Mouse (Mus musculus): ENCODE results near the gene Neurl2.
"Not testable (repeated sequence)": the region's sequence is repeated elsewhere in the genome, so short reads cannot be mapped to it uniquely, and the experiment has no call there.

The Neurl2 gene

DNA sequence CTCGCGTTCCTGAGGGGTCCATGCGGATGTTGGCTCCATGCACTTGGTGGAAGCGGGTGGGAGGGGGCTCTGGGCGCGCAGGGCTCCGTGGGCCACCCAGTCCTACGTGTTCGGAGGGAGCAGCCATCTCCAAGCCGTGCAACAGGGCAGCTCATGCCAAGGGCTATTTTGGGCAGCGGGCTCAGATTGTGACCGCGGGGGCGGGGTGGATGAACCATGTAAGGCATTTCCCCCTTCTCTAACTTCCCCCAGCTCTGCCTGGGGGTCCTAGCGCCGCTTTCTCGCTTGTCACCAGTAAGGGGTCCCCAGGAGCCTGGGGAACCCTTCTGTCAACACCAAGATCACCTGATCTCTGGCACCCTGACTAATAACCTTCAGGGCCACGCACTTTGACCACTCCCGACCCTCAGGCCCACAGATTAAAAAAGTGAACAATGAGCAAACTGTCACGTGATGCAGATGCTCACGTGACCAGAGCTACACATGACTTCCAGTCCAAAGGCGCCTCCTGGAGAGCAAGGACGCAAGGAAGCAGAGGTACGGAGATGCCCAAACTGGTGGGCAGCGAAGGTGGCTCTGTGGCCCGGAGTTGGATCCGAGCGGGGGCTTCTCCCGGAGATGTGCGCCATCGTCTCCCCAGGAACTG, at the start of gene Neurl2:
TSS of gene Neurl2 (minus strand) at position 143 of the 646 bp plus-strand sequence.
- peak; percentile 92 for DNase-seq (ENCODE audit: low read depth)

- DNase-seq (ENCODE audit: low read depth), result no peak
Measured at GRCm38 (mm10) chr2:164882619-164883018, 49.4 kb upstream of the Neurl2 start.

DNA sequence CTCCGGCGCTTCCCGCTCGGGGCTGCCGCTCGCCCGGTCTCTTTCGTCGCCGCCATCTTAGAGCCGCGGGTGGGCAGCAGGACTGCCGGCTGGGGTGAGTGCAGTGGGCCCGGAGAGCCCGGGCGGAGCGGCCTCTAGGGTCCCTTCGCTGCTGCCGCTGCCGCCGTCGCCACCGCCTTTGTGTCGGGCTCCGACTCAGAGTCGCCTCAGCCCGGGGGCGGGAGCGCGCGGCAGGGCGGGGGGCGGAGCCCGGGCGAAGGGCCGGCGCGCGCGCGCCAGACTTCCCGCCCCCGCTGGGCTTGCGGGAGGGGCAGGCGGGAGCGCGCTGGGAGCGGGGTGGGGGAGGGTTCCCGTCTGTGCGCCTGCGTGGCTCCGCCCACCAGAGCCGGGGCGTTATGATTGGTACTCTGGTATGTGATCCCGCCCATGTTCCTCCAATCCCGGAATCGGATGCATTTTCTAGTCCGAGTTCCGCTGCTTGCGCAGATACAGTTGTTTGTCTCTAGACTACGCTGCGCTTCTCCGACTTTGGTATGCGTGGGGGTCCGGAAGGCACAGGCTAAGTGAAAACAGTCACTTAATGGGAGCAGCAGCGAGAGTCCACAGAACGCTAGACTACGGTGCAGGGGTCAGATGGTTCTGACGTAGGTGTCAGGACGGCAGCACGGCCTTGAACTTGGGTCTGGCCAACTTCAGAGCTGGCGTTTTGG, 46.5 kb upstream of the Neurl2 start:
- peak; percentile 88 for DNase-seq (ENCODE audit: low read depth)

GRCm38 (mm10) chr2:164879228-164879567, 45.9 kb upstream of the Neurl2 start, which contains the start of gene Pcif1:
Gene Pcif1, plus strand, starts transcription at chr2:164879304.
- DNase-seq (ENCODE audit: low read depth), result peak; percentile 65

DNA sequence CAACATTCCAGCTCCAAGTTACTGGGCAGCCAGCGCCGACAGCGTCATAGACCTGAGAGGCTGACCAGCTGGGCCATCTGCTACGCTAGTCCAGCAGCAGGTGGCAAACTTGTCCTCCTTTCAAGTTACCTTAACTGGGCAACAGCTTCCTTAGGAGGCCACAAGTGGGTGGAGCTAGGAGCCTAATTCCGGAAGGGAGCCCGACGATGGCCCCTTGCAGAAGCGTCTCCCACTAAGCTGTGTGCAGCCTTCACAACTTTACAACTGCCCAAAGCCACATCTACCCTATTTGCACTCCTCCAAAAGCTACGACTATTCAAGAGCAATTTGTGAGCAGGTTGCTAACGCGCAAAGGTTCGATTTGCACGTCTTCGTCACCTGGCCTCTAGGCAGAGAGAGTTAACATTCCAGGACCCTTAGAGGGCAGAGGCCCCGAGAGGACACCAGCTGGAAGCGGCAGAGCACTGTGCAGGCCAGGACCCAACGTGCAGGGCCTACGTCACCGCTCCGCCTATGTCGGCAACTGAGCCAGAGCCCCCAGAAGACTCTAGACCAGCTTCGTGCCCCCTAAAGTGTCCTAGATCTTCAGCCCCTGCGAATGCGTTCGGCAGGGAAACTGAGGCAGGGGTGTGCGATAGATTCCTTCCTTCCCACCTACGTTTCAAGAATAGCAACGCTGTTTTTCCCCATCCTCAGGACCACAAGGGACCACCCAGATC, 45.4 kb upstream of the Neurl2 start:
- DNase-seq (ENCODE audit: low read depth), result peak; percentile 63

- not testable (repeated sequence) for DNase-seq (ENCODE audit: low read depth)
Measured at GRCm38 (mm10) chr2:164877376-164878215, 44.3 kb upstream of the Neurl2 start.

- DNase-seq (ENCODE audit: low read depth), result not testable (repeated sequence)
Measured at GRCm38 (mm10) chr2:164875648-164876047, 42.4 kb upstream of the Neurl2 start.

GRCm38 (mm10) chr2:164874239-164874769, 41.0 kb upstream of the Neurl2 start:
- no peak for DNase-seq (ENCODE audit: low read depth)

DNA sequence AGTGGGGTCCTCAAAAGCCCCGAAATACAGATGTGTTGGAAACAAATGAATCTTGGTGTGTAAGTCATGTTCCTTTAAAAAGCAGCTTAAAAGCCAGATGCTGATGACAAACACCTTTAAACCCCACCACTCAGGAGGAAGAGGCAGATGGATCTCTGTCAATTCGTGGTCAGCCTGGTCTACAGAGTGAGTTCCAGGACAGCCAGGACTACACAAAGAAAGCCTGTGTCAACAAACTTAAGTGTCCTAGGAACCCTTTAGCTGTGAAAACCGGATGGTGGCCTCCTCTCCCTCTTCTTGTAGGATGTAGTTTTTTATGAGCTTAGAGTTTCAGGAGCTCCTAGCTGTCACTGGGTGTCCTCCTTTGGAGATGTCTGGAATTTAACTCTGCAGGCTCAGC, 40.4 kb upstream of the Neurl2 start:
- no peak for DNase-seq (ENCODE audit: low read depth)

- no peak for DNase-seq (ENCODE audit: low read depth)
Measured at GRCm38 (mm10) chr2:164871602-164872303, 38.5 kb upstream of the Neurl2 start.

DNA sequence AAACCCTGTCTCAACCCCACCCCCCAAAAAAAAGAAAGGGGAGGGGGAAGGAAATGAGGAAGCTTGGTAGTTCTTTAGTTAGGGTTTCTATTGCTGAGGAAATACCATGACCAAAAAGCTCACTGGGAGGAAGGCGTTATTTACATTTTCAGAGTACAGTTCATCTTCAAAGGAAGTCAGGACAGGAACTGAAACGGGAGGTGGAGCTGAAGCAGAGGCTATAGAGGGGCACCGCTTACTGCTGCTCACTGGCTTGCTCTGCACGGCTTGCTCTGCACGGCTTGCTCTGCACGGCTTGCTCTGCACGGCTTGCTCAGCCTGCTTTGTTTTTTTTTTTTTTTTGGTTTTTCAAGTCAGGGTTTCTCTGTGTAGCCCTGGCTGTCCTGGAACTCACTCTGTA, 35.2 kb upstream of the Neurl2 start:
- no peak for DNase-seq (ENCODE audit: low read depth)

DNA sequence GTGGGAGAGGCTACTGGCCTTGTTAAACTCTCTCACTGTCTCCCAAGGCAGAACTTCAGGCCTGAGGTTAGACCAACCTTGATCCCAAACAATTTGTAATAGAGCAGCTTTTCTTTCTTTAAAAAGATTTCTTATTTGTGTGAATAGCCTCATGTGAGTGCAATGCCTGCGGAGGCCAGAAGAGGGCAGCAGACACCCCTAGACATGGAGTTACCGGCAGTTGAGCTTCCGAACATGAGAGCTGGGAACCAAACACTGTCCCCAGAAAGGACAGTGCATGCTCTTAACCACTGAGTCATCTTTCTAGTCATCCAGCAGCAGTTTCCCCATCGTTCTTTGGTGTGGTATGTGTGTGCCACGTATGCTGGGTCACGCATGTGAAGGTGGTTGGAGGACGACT, 34.3 kb upstream of the Neurl2 start:
- no peak for DNase-seq (ENCODE audit: low read depth)

- DNase-seq (ENCODE audit: low read depth), result no peak
Measured at GRCm38 (mm10) chr2:164866741-164867551, 33.7 kb upstream of the Neurl2 start.

- no peak for DNase-seq (ENCODE audit: low read depth)
Measured at GRCm38 (mm10) chr2:164864593-164864992, 31.3 kb upstream of the Neurl2 start.

DNA sequence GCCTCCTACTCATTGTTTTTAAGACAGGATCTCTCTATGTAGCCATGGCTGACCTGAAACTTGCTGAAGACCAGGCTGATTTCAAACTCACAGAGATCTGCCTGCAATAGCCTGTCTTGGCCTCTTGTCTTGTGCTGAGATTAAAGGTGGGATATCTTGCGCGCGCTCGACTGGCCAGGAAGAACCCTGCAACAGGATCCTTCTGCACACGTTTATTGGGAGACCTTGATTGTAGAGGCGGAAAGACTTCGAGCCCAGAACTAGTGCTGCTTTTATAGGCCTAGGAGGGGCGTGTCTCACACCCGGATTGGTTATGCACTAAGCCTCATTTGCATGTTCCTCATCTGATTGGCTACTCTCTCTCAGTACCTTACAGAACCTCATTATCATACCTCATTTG, 30.2 kb upstream of the Neurl2 start:
- not testable (repeated sequence) for DNase-seq (ENCODE audit: low read depth)

DNA sequence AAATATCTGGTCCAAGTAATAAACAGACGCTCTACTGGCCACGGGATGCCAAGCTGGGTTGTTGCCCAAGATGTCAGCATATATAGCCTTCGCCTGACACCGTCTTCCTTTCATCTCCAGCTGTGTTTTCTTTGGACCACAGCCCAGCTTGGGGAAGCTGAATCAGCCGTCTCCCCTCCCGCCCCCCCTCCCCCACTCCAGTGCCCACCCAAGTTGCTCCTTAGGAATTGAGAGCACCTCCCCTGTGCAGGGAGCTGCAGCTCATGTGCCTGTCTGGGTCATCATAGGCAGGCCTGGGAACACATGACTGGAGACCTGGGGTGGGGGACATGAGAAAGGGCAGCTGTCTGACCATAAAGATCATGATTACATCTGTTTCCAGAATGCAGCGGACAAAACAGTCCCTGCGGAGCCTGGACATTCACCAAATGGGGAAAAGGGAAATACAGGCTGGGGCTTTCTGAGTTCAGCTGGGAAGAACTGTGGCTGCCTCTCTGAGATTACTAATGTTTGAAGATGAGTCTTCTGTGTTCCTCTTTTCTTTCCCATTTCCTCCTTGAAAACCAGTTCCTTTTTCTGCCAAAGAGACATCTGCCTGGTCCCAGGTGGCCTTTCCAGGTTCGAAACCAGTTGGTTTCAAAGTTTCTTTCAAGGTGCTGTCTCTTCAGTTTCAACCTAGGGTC, 29.1 kb upstream of the Neurl2 start:
- no peak for DNase-seq (ENCODE audit: low read depth)

GRCm38 (mm10) chr2:164861094-164861493, 27.8 kb upstream of the Neurl2 start:
- no peak for DNase-seq (ENCODE audit: low read depth)

- no peak for DNase-seq (ENCODE audit: low read depth)
Measured at GRCm38 (mm10) chr2:164859640-164860432, 26.6 kb upstream of the Neurl2 start.

- no peak for DNase-seq (ENCODE audit: low read depth)
Measured at GRCm38 (mm10) chr2:164859155-164859554, 25.9 kb upstream of the Neurl2 start.

All from c-Kit-positive CD71-positive TER-119-negative erythroid progenitor cells, embryonic 14.5 days (primary cell).